Mouse (Mus musculus): ENCODE data around the gene Rims1. TPM values are rescaled to one million over a fixed set of nuclear protein-coding genes. Genes with fewer than 3 reads are reported as not detected.

Rims1 gene
- polyA plus RNA-seq, 1 experiment from 2014 or later: 2.0 TPM

DNA sequence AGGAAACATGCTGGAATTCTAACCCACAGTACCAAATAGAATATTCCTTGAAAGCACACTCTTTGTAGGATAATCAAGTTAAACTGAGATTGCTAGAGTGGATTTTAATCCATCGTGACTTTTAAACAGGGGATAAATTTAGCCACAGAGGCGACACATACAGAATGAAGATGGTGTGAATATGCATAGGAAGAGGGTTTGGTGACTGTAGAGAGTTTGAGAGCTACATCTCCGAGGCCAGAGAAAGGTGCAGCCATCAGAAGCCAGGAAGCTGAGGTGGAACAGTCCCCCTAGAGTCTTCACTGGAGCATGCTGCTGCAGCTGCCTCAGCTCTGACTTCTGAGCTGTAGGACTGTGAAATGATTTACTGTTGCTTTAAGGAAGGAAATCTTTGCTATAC, 179.5 kb downstream of the Rims1 start:
- Histone ChIP-seq H3K36me3 (ENCODE audit: control insufficient read depth, insufficient read depth, low read length) (no peaks in the 10 kb centered on the region), H3K4me1 (replicated peaks; ENCODE audit: control insufficient read depth, insufficient read depth, low read length) (0 out of 2 replicates have a peak, but pooled peaks cover 3% of the 10 kb centered on the region), H3K27ac (ENCODE audit: low read length) (no peak overlapping the region), H3K9ac (ENCODE audit: low read length) (no peak overlapping the region), H3K4me3 (ENCODE audit: low read length) (no peak overlapping the region), H3K27me3 (ENCODE audit: control insufficient read depth, insufficient read depth, low read depth, low read length) (no peaks in the 10 kb centered on the region), H3K4me2 (ENCODE audit: low read depth, low read length) (no peak overlapping the region), H3K9me3 (ENCODE audit: control insufficient read depth, low read length) (no peaks in the 10 kb centered on the region)
- 62% methylated on average over 3 of the region's 3 CpGs for WGBS
- no peak for ATAC-seq (ENCODE audit: low read depth)

GRCm38 (mm10) chr1:22620827-22621226, 185.0 kb downstream of the Rims1 start:
- no peaks in the 10 kb centered on the region for H3K36me3 ChIP-seq (ENCODE audit: control insufficient read depth, insufficient read depth, low read length)
- no peak overlapping the region for H3K9ac ChIP-seq (ENCODE audit: low read length)
- H3K27me3 ChIP-seq (ENCODE audit: control insufficient read depth, insufficient read depth, low read depth, low read length): no peaks in the 10 kb centered on the region
- no peak overlapping the region for H3K4me3 ChIP-seq (ENCODE audit: low read length)
- H3K9me3 ChIP-seq (ENCODE audit: control insufficient read depth, low read length): 0 out of 2 replicates have a peak, but pooled peaks cover 4% of the 10 kb centered on the region
- 44% methylated on average over 8 of the region's 8 CpGs for WGBS
- ATAC-seq (ENCODE audit: low read depth): no peak
- H3K4me2 ChIP-seq (ENCODE audit: low read depth, low read length): no peak overlapping the region
- no peaks in the 10 kb centered on the region for H3K4me1 ChIP-seq (replicated peaks; ENCODE audit: control insufficient read depth, insufficient read depth, low read length)
- no peak overlapping the region for H3K27ac ChIP-seq (ENCODE audit: low read length)

GRCm38 (mm10) chr1:22615601-22616000, 190.2 kb downstream of the Rims1 start:
- Histone ChIP-seq H3K4me1 (replicated peaks; ENCODE audit: control insufficient read depth, insufficient read depth, low read length) (no peaks in the 10 kb centered on the region), H3K4me2 (ENCODE audit: low read depth, low read length) (no peak overlapping the region), H3K9me3 (ENCODE audit: control insufficient read depth, low read length) (0 out of 2 replicates have a peak, but pooled peaks cover 4% of the 10 kb centered on the region), H3K27ac (ENCODE audit: low read length) (no peak overlapping the region), H3K36me3 (ENCODE audit: control insufficient read depth, insufficient read depth, low read length) (no peaks in the 10 kb centered on the region), H3K27me3 (ENCODE audit: control insufficient read depth, insufficient read depth, low read depth, low read length) (no peaks in the 10 kb centered on the region), H3K4me3 (ENCODE audit: low read length) (no peak overlapping the region), H3K9ac (ENCODE audit: low read length) (no peak overlapping the region)
- WGBS: 64% methylated on average over 4 of the region's 4 CpGs
- no peak for ATAC-seq (ENCODE audit: low read depth)

DNA sequence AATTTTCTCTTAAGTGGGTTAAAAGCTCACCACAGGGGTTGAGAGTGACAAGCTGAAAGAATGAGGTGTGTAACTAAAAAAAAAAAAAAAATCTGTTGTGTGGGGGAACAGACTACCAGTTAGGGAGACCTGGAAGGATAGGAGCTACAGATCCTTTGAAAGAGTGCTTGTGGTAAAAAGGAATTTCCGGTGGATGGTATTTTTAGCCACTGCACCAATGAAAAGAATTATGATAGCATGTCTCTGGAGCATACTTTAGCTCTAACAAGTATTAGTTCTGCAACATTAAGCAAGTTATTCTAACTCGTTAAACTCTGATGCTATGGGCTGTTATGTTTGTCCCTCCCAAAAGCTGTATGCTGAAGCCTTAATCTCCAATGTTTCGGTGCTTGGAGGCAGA, 192.2 kb downstream of the Rims1 start:
- Histone ChIP-seq H3K4me1 (replicated peaks; ENCODE audit: control insufficient read depth, insufficient read depth, low read length) (no peaks in the 10 kb centered on the region), H3K9ac (ENCODE audit: low read length) (no peak overlapping the region), H3K36me3 (ENCODE audit: control insufficient read depth, insufficient read depth, low read length) (no peaks in the 10 kb centered on the region), H3K27me3 (ENCODE audit: control insufficient read depth, insufficient read depth, low read depth, low read length) (no peaks in the 10 kb centered on the region), H3K4me2 (ENCODE audit: low read depth, low read length) (no peak overlapping the region), H3K9me3 (ENCODE audit: control insufficient read depth, low read length) (no peaks in the 10 kb centered on the region), H3K4me3 (ENCODE audit: low read length) (no peak overlapping the region), H3K27ac (ENCODE audit: low read length) (no peak overlapping the region)
- WGBS: 70% methylated on average over 3 of the region's 3 CpGs
- ATAC-seq (ENCODE audit: low read depth): no peak

- 65% methylated on average over 18 of the region's 18 CpGs for WGBS
- Histone ChIP-seq H3K9ac (ENCODE audit: low read length) (no peak overlapping the region), H3K4me1 (replicated peaks; ENCODE audit: control insufficient read depth, insufficient read depth, low read length) (no peaks in the 10 kb centered on the region), H3K4me3 (ENCODE audit: low read length) (no peak overlapping the region), H3K4me2 (ENCODE audit: low read depth, low read length) (no peak overlapping the region), H3K9me3 (ENCODE audit: control insufficient read depth, low read length) (no peaks in the 10 kb centered on the region), H3K36me3 (ENCODE audit: control insufficient read depth, insufficient read depth, low read length) (no peaks in the 10 kb centered on the region), H3K27me3 (ENCODE audit: control insufficient read depth, insufficient read depth, low read depth, low read length) (no peaks in the 10 kb centered on the region), H3K27ac (ENCODE audit: low read length) (no peak overlapping the region)
- ATAC-seq (ENCODE audit: low read depth): no peak
These were observed 201.3 kb downstream of the Rims1 start for GRCm38 (mm10) chr1:22604329-22605044.

GRCm38 (mm10) chr1:22596197-22596596, 209.6 kb downstream of the Rims1 start:
- no peak overlapping the region for H3K27ac ChIP-seq (ENCODE audit: low read length)
- no peak overlapping the region for H3K4me2 ChIP-seq (ENCODE audit: low read depth, low read length)
- no peak overlapping the region for H3K4me3 ChIP-seq (ENCODE audit: low read length)
- no peaks in the 10 kb centered on the region for H3K36me3 ChIP-seq (ENCODE audit: control insufficient read depth, insufficient read depth, low read length)
- ATAC-seq (ENCODE audit: low read depth): no peak
- peaks cover 6% of the 10 kb centered on the region; the same call in 1 of the 2 replicates for H3K4me1 ChIP-seq (replicated peaks; ENCODE audit: control insufficient read depth, insufficient read depth, low read length)
- H3K27me3 ChIP-seq (ENCODE audit: control insufficient read depth, insufficient read depth, low read depth, low read length): no peaks in the 10 kb centered on the region
- no peaks in the 10 kb centered on the region for H3K9me3 ChIP-seq (ENCODE audit: control insufficient read depth, low read length)
- WGBS: 48% methylated on average over 12 of the region's 12 CpGs
- H3K9ac ChIP-seq (ENCODE audit: low read length): no peak overlapping the region

DNA sequence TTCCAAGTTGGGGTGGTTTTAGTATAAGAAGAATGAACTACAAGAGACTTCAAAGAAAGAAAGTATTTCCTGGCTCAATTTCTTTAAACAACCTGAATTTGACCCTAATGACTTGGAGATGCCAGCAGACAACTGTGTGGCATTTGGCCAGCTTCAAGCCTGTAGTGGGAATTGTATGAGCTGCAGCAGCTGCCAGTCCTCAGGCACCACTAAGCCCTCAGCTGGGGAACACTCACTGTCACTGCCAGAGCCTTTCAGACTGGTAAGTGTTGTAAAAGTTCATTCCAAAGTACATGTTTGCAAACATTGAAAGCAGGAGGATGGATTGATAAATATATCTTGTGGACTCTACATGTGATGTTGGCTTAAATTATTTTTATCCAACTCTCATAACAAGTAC, 211.0 kb downstream of the Rims1 start:
- H3K4me2 ChIP-seq (ENCODE audit: low read depth, low read length): no peak overlapping the region
- peak; percentile 84; the same call in 1 of the 2 replicates for ATAC-seq (ENCODE audit: low read depth)
- H3K4me1 ChIP-seq (replicated peaks; ENCODE audit: control insufficient read depth, insufficient read depth, low read length): peaks cover 6% of the 10 kb centered on the region; the same call in 1 of the 2 replicates
- no peak overlapping the region for H3K9ac ChIP-seq (ENCODE audit: low read length)
- no peaks in the 10 kb centered on the region for H3K9me3 ChIP-seq (ENCODE audit: control insufficient read depth, low read length)
- H3K27me3 ChIP-seq (ENCODE audit: control insufficient read depth, insufficient read depth, low read depth, low read length): no peaks in the 10 kb centered on the region
- no peaks in the 10 kb centered on the region for H3K36me3 ChIP-seq (ENCODE audit: control insufficient read depth, insufficient read depth, low read length)
- H3K27ac ChIP-seq (ENCODE audit: low read length): no peak overlapping the region
- H3K4me3 ChIP-seq (ENCODE audit: low read length): no peak overlapping the region

GRCm38 (mm10) chr1:22587859-22588383, 217.9 kb downstream of the Rims1 start:
- Histone ChIP-seq H3K27ac (ENCODE audit: low read length) (no peak overlapping the region), H3K4me1 (replicated peaks; ENCODE audit: control insufficient read depth, insufficient read depth, low read length) (no peaks in the 10 kb centered on the region), H3K36me3 (ENCODE audit: control insufficient read depth, insufficient read depth, low read length) (no peaks in the 10 kb centered on the region), H3K9ac (ENCODE audit: low read length) (no peak overlapping the region), H3K9me3 (ENCODE audit: control insufficient read depth, low read length) (no peaks in the 10 kb centered on the region), H3K4me3 (ENCODE audit: low read length) (no peak overlapping the region), H3K27me3 (ENCODE audit: control insufficient read depth, insufficient read depth, low read depth, low read length) (no peaks in the 10 kb centered on the region), H3K4me2 (ENCODE audit: low read depth, low read length) (no peak overlapping the region)
- WGBS: 41% methylated on average over 7 of the region's 7 CpGs
- no peak for ATAC-seq (ENCODE audit: low read depth)

DNA sequence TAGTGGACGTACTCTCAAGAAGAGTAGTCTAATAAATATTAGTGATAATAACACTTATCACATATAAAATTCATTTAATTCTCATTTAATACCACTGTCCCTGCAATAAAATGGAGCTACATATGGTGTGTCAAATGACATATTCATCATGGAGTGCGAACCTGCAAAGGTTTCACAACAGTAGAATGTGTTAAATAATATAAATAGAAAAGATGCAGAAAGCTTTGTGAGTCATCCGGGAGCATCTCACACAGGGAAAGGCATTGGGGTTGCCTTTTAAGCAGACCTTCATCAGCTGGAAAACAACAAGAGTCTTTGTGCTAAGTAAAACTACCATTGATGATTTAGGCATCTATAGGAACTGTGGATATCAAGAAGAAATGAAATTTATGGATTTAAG, 220.2 kb downstream of the Rims1 start:
- Histone ChIP-seq H3K4me3 (ENCODE audit: low read length) (no peak overlapping the region), H3K9ac (ENCODE audit: low read length) (no peak overlapping the region), H3K27me3 (ENCODE audit: control insufficient read depth, insufficient read depth, low read depth, low read length) (no peaks in the 10 kb centered on the region), H3K36me3 (ENCODE audit: control insufficient read depth, insufficient read depth, low read length) (no peaks in the 10 kb centered on the region), H3K4me1 (replicated peaks; ENCODE audit: control insufficient read depth, insufficient read depth, low read length) (no peaks in the 10 kb centered on the region), H3K4me2 (ENCODE audit: low read depth, low read length) (no peak overlapping the region), H3K9me3 (ENCODE audit: control insufficient read depth, low read length) (no peaks in the 10 kb centered on the region), H3K27ac (ENCODE audit: low read length) (no peak overlapping the region)
- WGBS: 71% methylated on average over 3 of the region's 3 CpGs
- no peak for ATAC-seq (ENCODE audit: low read depth)
